Mouse (Mus musculus): Measurements from ENCODE around the gene Myg1. TPM values are rescaled to one million over a fixed set of nuclear protein-coding genes. Genes with fewer than 3 reads are reported as not detected.

Gene Myg1
- 77.4 and 78.4 TPM in 2 replicates for polyA plus RNA-seq (2014; fragmentation: Nextera tagmentation; extraction: Ambion mirVana)

GRCm38 (mm10) chr15:102331610-102332015, at the start of gene Myg1:
TSS of gene Myg1 (plus strand) at chr15:102331709.
- Histone ChIP-seq H3K27me3 (ENCODE audit: control insufficient read depth, insufficient read depth, low read length) (no peaks in the 10 kb centered on the region), H3K36me3 (replicated peaks; ENCODE audit: control insufficient read depth, insufficient read depth) (peaks cover 72% of the 10 kb centered on the region), H3K4me1 (replicated peaks; ENCODE audit: control insufficient read depth, insufficient read depth, low read length) (peaks cover 22% of the 10 kb centered on the region), H3K27ac (peak within 1 kb of the TSS; percentile 75), H3K4me3 (replicated peaks; ENCODE audit: low read length) (peak within 1 kb of the TSS; percentile 73), H3K9ac (peak within 1 kb of the TSS; percentile 66), H3K9me3 (ENCODE audit: control insufficient read depth, low read length) (no peaks in the 10 kb centered on the region), H3K4me2 (replicated peaks) (peak within 1 kb of the TSS; percentile 72)
- under 1% methylated on average over 30 of the region's 30 CpGs for WGBS
- DNase-seq (ENCODE audit: low spot score) (peak; percentile 86), ATAC-seq (ENCODE audit: low FRiP score) (peak; percentile 93)

GRCm38 (mm10) chr15:102282463-102283292, 48.8 kb upstream of the Myg1 start:
- WGBS: 89% methylated on average over 8 of the region's 8 CpGs

GRCm38 (mm10) chr15:102283648-102284047, 47.9 kb upstream of the Myg1 start:
- H3K36me3 ChIP-seq (replicated peaks; ENCODE audit: control insufficient read depth, insufficient read depth): peaks cover 26% of the 10 kb centered on the region
- no peak overlapping the region for H3K27ac ChIP-seq
- H3K9ac ChIP-seq: no peak overlapping the region
- H3K4me1 ChIP-seq (replicated peaks; ENCODE audit: control insufficient read depth, insufficient read depth, low read length): peaks cover 9% of the 10 kb centered on the region
- 82% methylated on average over 3 of the region's 3 CpGs for WGBS
- ATAC-seq (ENCODE audit: low FRiP score) (no peak), DNase-seq (ENCODE audit: low spot score) (no peak)
- H3K4me2 ChIP-seq (replicated peaks): no peak overlapping the region
- H3K27me3 ChIP-seq (ENCODE audit: control insufficient read depth, insufficient read depth, low read length): no peaks in the 10 kb centered on the region
- H3K9me3 ChIP-seq (ENCODE audit: control insufficient read depth, low read length): no peaks in the 10 kb centered on the region
- no peak overlapping the region for H3K4me3 ChIP-seq (replicated peaks; ENCODE audit: low read length)

More at GRCm38 (mm10) chr15:102282463-102283292, 48.8 kb upstream of the Myg1 start:
- DNase-seq (ENCODE audit: low spot score) (no peak), ATAC-seq (ENCODE audit: low FRiP score) (no peak)
- H3K27ac ChIP-seq: no peak overlapping the region
- H3K4me3 ChIP-seq (replicated peaks; ENCODE audit: low read length): no peak overlapping the region
- H3K9ac ChIP-seq: no peak overlapping the region
- no peaks in the 10 kb centered on the region for H3K27me3 ChIP-seq (ENCODE audit: control insufficient read depth, insufficient read depth, low read length)
- peaks cover 26% of the 10 kb centered on the region for H3K36me3 ChIP-seq (replicated peaks; ENCODE audit: control insufficient read depth, insufficient read depth)
- H3K4me1 ChIP-seq (replicated peaks; ENCODE audit: control insufficient read depth, insufficient read depth, low read length): peaks cover 9% of the 10 kb centered on the region
- no peaks in the 10 kb centered on the region for H3K9me3 ChIP-seq (ENCODE audit: control insufficient read depth, low read length)
- H3K4me2 ChIP-seq (replicated peaks): no peak overlapping the region

- no peaks in the 10 kb centered on the region for H3K27me3 ChIP-seq (ENCODE audit: control insufficient read depth, insufficient read depth, low read length)
- H3K9ac ChIP-seq: no peak overlapping the region
- peak; percentile 65 for DNase-seq (ENCODE audit: low spot score)
- no peaks in the 10 kb centered on the region for H3K9me3 ChIP-seq (ENCODE audit: control insufficient read depth, low read length)
- H3K4me3 ChIP-seq (replicated peaks; ENCODE audit: low read length): no peak overlapping the region
- H3K36me3 ChIP-seq (replicated peaks; ENCODE audit: control insufficient read depth, insufficient read depth): 0 out of 2 replicates have a peak, but pooled peaks cover 7% of the 10 kb centered on the region
- no peak overlapping the region for H3K4me2 ChIP-seq (replicated peaks)
- H3K27ac ChIP-seq: no peak overlapping the region
- no peak for ATAC-seq (ENCODE audit: low FRiP score)
- H3K4me1 ChIP-seq (replicated peaks; ENCODE audit: control insufficient read depth, insufficient read depth, low read length): no peaks in the 10 kb centered on the region
These were observed 44.1 kb upstream of the Myg1 start for GRCm38 (mm10) chr15:102287395-102287794.

GRCm38 (mm10) chr15:102295633-102296367, 35.7 kb upstream of the Myg1 start, which contains the start of gene Espl1:
TSS of gene Espl1 (plus strand) at chr15:102296266.
- Histone ChIP-seq H3K9ac (peak within 1 kb of the TSS; percentile 35), H3K27ac (0 out of 2 replicates have a peak within 1 kb of the TSS, but pooled peaks have one; percentile 36), H3K4me1 (replicated peaks; ENCODE audit: control insufficient read depth, insufficient read depth, low read length) (no peaks in the 10 kb centered on the region), H3K27me3 (ENCODE audit: control insufficient read depth, insufficient read depth, low read length) (no peaks in the 10 kb centered on the region), H3K4me3 (replicated peaks; ENCODE audit: low read length) (peak within 1 kb of the TSS; percentile 45), H3K36me3 (replicated peaks; ENCODE audit: control insufficient read depth, insufficient read depth) (no peaks in the 10 kb centered on the region), H3K4me2 (replicated peaks) (peak within 1 kb of the TSS; percentile 99), H3K9me3 (ENCODE audit: control insufficient read depth, low read length) (no peaks in the 10 kb centered on the region)
- DNase-seq (ENCODE audit: low spot score): peak; percentile 98
- WGBS: 8% methylated on average over 25 of the region's 25 CpGs
- ATAC-seq (ENCODE audit: low FRiP score): peak; percentile 98

- Histone ChIP-seq H3K4me2 (replicated peaks) (peak overlapping the region; percentile 99), H3K36me3 (replicated peaks; ENCODE audit: control insufficient read depth, insufficient read depth) (no peaks in the 10 kb centered on the region), H3K4me1 (replicated peaks; ENCODE audit: control insufficient read depth, insufficient read depth, low read length) (no peaks in the 10 kb centered on the region), H3K4me3 (replicated peaks; ENCODE audit: low read length) (peak overlapping the region; percentile 45), H3K27ac (no peak overlapping the region), H3K9me3 (ENCODE audit: control insufficient read depth, low read length) (no peaks in the 10 kb centered on the region), H3K9ac (peak overlapping the region; percentile 35; the same call in 1 of the 2 replicates), H3K27me3 (ENCODE audit: control insufficient read depth, insufficient read depth, low read length) (no peaks in the 10 kb centered on the region)
- DNase-seq (ENCODE audit: low spot score) (no peak), ATAC-seq (ENCODE audit: low FRiP score) (no peak; the same call in 1 of the 2 replicates)
- WGBS: 5% methylated on average over 24 of the region's 24 CpGs
These were observed 35.0 kb upstream of the Myg1 start for GRCm38 (mm10) chr15:102296368-102297006.

GRCm38 (mm10) chr15:102302542-102302941, 29.0 kb upstream of the Myg1 start:
- H3K4me2 ChIP-seq (replicated peaks): no peak overlapping the region
- no peaks in the 10 kb centered on the region for H3K27me3 ChIP-seq (ENCODE audit: control insufficient read depth, insufficient read depth, low read length)
- H3K9me3 ChIP-seq (ENCODE audit: control insufficient read depth, low read length): no peaks in the 10 kb centered on the region
- H3K36me3 ChIP-seq (replicated peaks; ENCODE audit: control insufficient read depth, insufficient read depth): no peaks in the 10 kb centered on the region; the same call in none of the 2 replicates
- H3K9ac ChIP-seq: no peak overlapping the region
- H3K27ac ChIP-seq: no peak overlapping the region
- no peaks in the 10 kb centered on the region for H3K4me1 ChIP-seq (replicated peaks; ENCODE audit: control insufficient read depth, insufficient read depth, low read length)
- ATAC-seq (ENCODE audit: low FRiP score) (no peak), DNase-seq (ENCODE audit: low spot score) (no peak)
- no peak overlapping the region for H3K4me3 ChIP-seq (replicated peaks; ENCODE audit: low read length)
- WGBS: 92% methylated on average over 6 of the region's 6 CpGs

GRCm38 (mm10) chr15:102308717-102309116, 22.8 kb upstream of the Myg1 start:
- no peaks in the 10 kb centered on the region for H3K4me1 ChIP-seq (replicated peaks; ENCODE audit: control insufficient read depth, insufficient read depth, low read length)
- H3K4me2 ChIP-seq (replicated peaks): no peak overlapping the region
- DNase-seq (ENCODE audit: low spot score) (no peak), ATAC-seq (ENCODE audit: low FRiP score) (no peak)
- no peaks in the 10 kb centered on the region for H3K27me3 ChIP-seq (ENCODE audit: control insufficient read depth, insufficient read depth, low read length)
- peaks cover 3% of the 10 kb centered on the region for H3K36me3 ChIP-seq (replicated peaks; ENCODE audit: control insufficient read depth, insufficient read depth)
- no peak overlapping the region for H3K4me3 ChIP-seq (replicated peaks; ENCODE audit: low read length)
- H3K9ac ChIP-seq: no peak overlapping the region
- no peaks in the 10 kb centered on the region for H3K9me3 ChIP-seq (ENCODE audit: control insufficient read depth, low read length)
- 87% methylated on average over 9 of the region's 9 CpGs for WGBS
- H3K27ac ChIP-seq: no peak overlapping the region
